Mouse (Mus musculus): ENCODE measurements at regions not wholly inside any gene's neighbourhood (a gene's known extent, or its start where the extent isn't known, plus 50 kb on each side); places are given as distances from the start of the nearest gene placed in this dataset.

GRCm38 (mm10) chr8:34521316-34521715, 409.8 kb upstream of the Gm10131 start:
- TF ChIP-seq CTCF (conservative IDR thresholded peaks at IDR 0.05; ENCODE audit: low read length) (no peak), POU5F1 (IDR thresholded peaks at IDR 0.05; ENCODE audit: borderline replicate concordance, low read length) (no peak), NANOG (IDR thresholded peaks at IDR 0.05; ENCODE audit: borderline replicate concordance, low read length) (no peak)

Data from E14TG2a.4 (cell line).